Mouse (Mus musculus): ENCODE measurements around the gene Cdh26. TPM values are rescaled to one million over a fixed set of nuclear protein-coding genes. Genes with fewer than 3 reads are reported as not detected.

Cdh26 gene
- polyA plus RNA-seq (2015; fragmentation: Nextera tagmentation; extraction: Ambion mirVana): 0.43 and 1.0 TPM in 2 replicates

DNA sequence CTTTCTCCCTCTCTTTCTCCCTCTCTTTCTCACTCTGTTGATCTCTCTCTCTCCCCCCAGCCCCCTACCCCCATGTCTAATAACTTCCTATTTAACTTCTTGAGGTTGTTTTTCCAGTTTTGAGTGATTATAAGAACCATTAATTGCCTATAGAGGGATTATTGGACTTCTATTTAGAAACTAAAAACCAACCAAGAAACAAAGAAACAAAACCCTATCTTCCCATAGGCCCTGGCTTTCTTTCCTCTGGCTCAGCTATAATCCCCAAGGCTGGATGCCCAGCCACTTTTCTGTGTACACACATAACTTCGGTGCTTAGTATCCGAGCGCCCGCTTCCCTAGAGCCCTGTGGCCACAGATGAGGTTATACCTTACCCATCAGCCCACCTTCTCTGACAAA lies at the start of gene Cdh26:
Cdh26 (plus strand) TSS at position 301 of the 400 bp plus-strand sequence.
- Histone ChIP-seq H3K9ac (0 out of 2 replicates have a peak within 1 kb of the TSS, but pooled peaks have one; percentile 3), H3K4me1 (replicated peaks) (0 out of 2 replicates have a peak, but pooled peaks cover 10% of the 10 kb centered on the region), H3K9me3 (no peaks in the 10 kb centered on the region), H3K27me3 (replicated peaks) (no peaks in the 10 kb centered on the region), H3K36me3 (no peaks in the 10 kb centered on the region), H3K4me2 (replicated peaks) (peak within 1 kb of the TSS; percentile 43), H3K27ac (peak within 1 kb of the TSS; percentile 36; the same call in 1 of the 2 replicates), H3K4me3 (replicated peaks) (no peak within 1 kb of the TSS)
- 86% methylated on average over 4 of the region's 4 CpGs for WGBS
- ATAC-seq: no peak

GRCm38 (mm10) chr2:178407053-178407815 lies 23.1 kb upstream of the Cdh26 start, which contains the start of gene Sycp2:
Gene Sycp2 (minus strand): TSS chr2:178407685.
- 0 out of 2 replicates have a peak, but pooled peaks cover 2% of the 10 kb centered on the region for H3K9me3 ChIP-seq
- no peak within 1 kb of the TSS for H3K4me2 ChIP-seq (replicated peaks)
- no peaks in the 10 kb centered on the region for H3K27me3 ChIP-seq (replicated peaks)
- 0 out of 2 replicates have a peak, but pooled peaks cover 2% of the 10 kb centered on the region for H3K4me1 ChIP-seq (replicated peaks)
- H3K27ac ChIP-seq: no peak within 1 kb of the TSS
- ATAC-seq: peak; percentile 45; the same call in 1 of the 2 replicates
- no peak within 1 kb of the TSS for H3K4me3 ChIP-seq (replicated peaks)
- H3K36me3 ChIP-seq: no peaks in the 10 kb centered on the region
- WGBS: 79% methylated on average over 52 of the region's 52 CpGs
- H3K9ac ChIP-seq: no peak within 1 kb of the TSS

- H3K4me2 ChIP-seq (replicated peaks): no peak overlapping the region
- no peak for ATAC-seq
- no peak overlapping the region for H3K4me3 ChIP-seq (replicated peaks)
- H3K27ac ChIP-seq: no peak overlapping the region
- no peak overlapping the region for H3K9ac ChIP-seq
- H3K4me1 ChIP-seq (replicated peaks): peaks cover 17% of the 10 kb centered on the region
- H3K36me3 ChIP-seq: no peaks in the 10 kb centered on the region
- H3K9me3 ChIP-seq: 0 out of 2 replicates have a peak, but pooled peaks cover 2% of the 10 kb centered on the region
- WGBS: 32% methylated on average over 1 of the region's 1 CpGs
- H3K27me3 ChIP-seq (replicated peaks): no peaks in the 10 kb centered on the region; the same call in 1 of the 2 replicates
These were observed 21.3 kb upstream of the Cdh26 start for GRCm38 (mm10) chr2:178409024-178409423.

- ATAC-seq: no peak
- H3K9me3 ChIP-seq: 0 out of 2 replicates have a peak, but pooled peaks cover 2% of the 10 kb centered on the region
- WGBS: 77% methylated on average over 6 of the region's 6 CpGs
- no peaks in the 10 kb centered on the region; the same call in 1 of the 2 replicates for H3K27me3 ChIP-seq (replicated peaks)
- no peak overlapping the region for H3K4me3 ChIP-seq (replicated peaks)
- H3K9ac ChIP-seq: no peak overlapping the region
- H3K4me1 ChIP-seq (replicated peaks): peaks cover 26% of the 10 kb centered on the region
- no peak overlapping the region for H3K4me2 ChIP-seq (replicated peaks)
- H3K36me3 ChIP-seq: no peaks in the 10 kb centered on the region
- no peak overlapping the region for H3K27ac ChIP-seq
These were observed 20.0 kb upstream of the Cdh26 start for GRCm38 (mm10) chr2:178410286-178410685.

DNA sequence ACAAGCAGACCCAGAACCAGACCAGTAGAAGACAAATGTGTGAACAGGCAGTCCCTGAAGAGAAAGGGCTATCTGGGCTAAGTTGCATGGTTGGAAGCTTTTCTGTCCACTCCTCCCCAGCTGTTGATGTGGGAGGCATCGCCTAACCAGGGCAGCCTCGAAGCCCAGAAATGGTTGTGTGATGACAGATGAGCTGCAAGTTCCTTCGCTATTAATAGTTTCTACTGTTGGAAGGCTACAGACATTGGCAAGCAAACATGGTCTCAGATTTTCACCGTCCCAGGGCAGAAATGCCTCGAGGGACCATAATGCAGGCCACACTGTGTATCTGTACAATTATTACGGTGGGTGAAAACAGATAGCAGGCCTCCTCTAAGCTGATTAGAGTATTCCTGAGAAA lies 17.7 kb upstream of the Cdh26 start:
- no peaks in the 10 kb centered on the region for H3K9me3 ChIP-seq
- 43% methylated on average over 6 of the region's 6 CpGs for WGBS
- 0 out of 2 replicates have a peak overlapping the region, but pooled peaks have one; percentile 17 for H3K27ac ChIP-seq
- H3K4me1 ChIP-seq (replicated peaks): peaks cover 37% of the 10 kb centered on the region
- no peak for ATAC-seq
- no peak overlapping the region for H3K9ac ChIP-seq
- no peak overlapping the region for H3K4me3 ChIP-seq (replicated peaks)
- no peaks in the 10 kb centered on the region for H3K36me3 ChIP-seq
- no peaks in the 10 kb centered on the region; the same call in 1 of the 2 replicates for H3K27me3 ChIP-seq (replicated peaks)
- peak overlapping the region; percentile 100 for H3K4me2 ChIP-seq (replicated peaks)

GRCm38 (mm10) chr2:178413081-178413480 lies 17.2 kb upstream of the Cdh26 start:
- Histone ChIP-seq H3K36me3 (0 out of 2 replicates have a peak, but pooled peaks cover 2% of the 10 kb centered on the region), H3K9ac (0 out of 2 replicates have a peak overlapping the region, but pooled peaks have one; percentile 64), H3K4me3 (replicated peaks) (peak overlapping the region; percentile 68), H3K9me3 (no peaks in the 10 kb centered on the region), H3K27me3 (replicated peaks) (no peaks in the 10 kb centered on the region; the same call in 1 of the 2 replicates), H3K4me2 (replicated peaks) (peak overlapping the region; percentile 100), H3K27ac (peak overlapping the region; percentile 17; the same call in 1 of the 2 replicates), H3K4me1 (replicated peaks) (peaks cover 37% of the 10 kb centered on the region)
- ATAC-seq: 0 out of 2 replicates have a peak, but pooled peaks have one; percentile 1
- WGBS: 57% methylated on average over 13 of the region's 13 CpGs

GRCm38 (mm10) chr2:178413481-178414260 lies 16.7 kb upstream of the Cdh26 start:
- H3K9me3 ChIP-seq: no peaks in the 10 kb centered on the region
- WGBS: 14% methylated on average over 75 of the region's 75 CpGs
- no peaks in the 10 kb centered on the region; the same call in 1 of the 2 replicates for H3K27me3 ChIP-seq (replicated peaks)
- H3K27ac ChIP-seq: peak overlapping the region; percentile 77
- 0 out of 2 replicates have a peak, but pooled peaks cover 4% of the 10 kb centered on the region for H3K36me3 ChIP-seq
- peak overlapping the region; percentile 68 for H3K4me3 ChIP-seq (replicated peaks)
- H3K9ac ChIP-seq: peak overlapping the region; percentile 64
- peak overlapping the region; percentile 100 for H3K4me2 ChIP-seq (replicated peaks)
- peaks cover 37% of the 10 kb centered on the region for H3K4me1 ChIP-seq (replicated peaks)
- ATAC-seq: peak; percentile 40

DNA sequence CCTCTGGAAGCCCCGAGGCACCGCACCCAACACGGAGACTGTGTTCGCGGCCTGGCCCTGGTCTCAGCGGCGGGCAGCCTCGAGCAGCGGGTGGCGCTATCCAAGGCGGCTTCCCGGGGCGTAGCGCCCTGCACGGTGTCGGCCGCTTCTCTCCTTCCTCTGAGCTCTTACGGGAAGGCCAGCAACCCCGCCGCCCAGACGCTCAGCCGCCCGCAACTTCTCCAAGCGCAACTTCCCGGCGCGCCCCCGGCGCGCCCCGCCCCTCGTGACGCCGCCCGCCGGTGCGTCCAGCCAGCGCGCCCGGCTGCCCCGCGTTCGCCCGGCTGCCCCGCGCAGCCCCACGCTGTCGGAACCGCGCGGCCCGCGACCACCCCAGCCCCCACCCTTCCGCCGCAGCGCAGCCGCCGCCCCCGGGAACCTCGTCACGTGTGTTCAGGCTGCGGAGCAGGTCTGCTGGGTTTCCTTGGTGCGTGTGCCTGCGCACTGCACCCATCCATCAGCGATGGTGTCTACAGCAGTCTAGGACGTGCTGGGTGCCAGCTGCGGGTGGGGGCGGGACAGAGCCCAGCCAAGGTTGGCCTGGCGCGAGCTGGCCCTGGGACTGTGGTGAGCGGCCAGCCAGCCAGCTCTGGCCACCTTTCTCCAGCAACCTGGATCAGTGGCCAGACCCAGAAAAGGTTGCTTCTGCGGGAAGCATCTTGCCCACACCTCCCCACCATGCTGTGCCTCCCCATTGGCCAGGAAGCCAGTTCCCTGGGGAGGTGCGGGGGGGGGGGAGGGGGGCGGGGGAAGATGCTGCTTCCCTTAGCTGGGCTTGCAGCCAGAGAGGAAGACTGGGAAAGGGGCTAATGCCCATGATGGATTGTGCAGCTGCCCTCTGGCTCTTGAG lies 15.8 kb upstream of the Cdh26 start, which contains the start of the genes Ppp1r3d and Fam217b:
Ppp1r3d (minus strand) TSS at position 212 of the 889 bp plus-strand sequence.
Fam217b (plus strand) TSS at position 264 of the 889 bp plus-strand sequence.
- Histone ChIP-seq H3K4me2 (replicated peaks) (peak within 1 kb of the TSS; percentile 100), H3K9ac (peak within 1 kb of the TSS; percentile 64), H3K4me3 (replicated peaks) (peak within 1 kb of the TSS; percentile 68), H3K27ac (peak within 1 kb of the TSS; percentile 77), H3K36me3 (0 out of 2 replicates have a peak, but pooled peaks cover 4% of the 10 kb centered on the region), H3K27me3 (replicated peaks) (no peaks in the 10 kb centered on the region; the same call in 1 of the 2 replicates), H3K9me3 (no peaks in the 10 kb centered on the region), H3K4me1 (replicated peaks) (peaks cover 37% of the 10 kb centered on the region)
- ATAC-seq: peak; percentile 84
- WGBS: under 1% methylated on average over 68 of the region's 74 CpGs

DNA sequence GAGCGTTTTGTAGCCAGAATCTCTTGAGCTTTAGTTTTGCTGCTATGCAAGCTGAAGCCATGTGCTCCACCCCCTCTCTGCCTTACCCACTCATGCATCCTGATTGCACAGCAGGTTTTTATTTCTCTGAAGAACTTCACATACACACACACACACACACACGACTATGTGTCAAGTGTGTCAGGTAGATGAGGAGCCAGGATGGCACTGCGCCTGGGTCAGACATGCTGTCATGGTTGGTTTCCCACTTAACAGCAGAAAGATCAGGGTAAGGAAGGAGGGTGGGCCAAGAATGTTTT lies 15.2 kb upstream of the Cdh26 start:
- H3K4me3 ChIP-seq (replicated peaks): peak overlapping the region; percentile 68
- H3K27me3 ChIP-seq (replicated peaks): no peaks in the 10 kb centered on the region; the same call in 1 of the 2 replicates
- no peaks in the 10 kb centered on the region for H3K9me3 ChIP-seq
- H3K4me1 ChIP-seq (replicated peaks): peaks cover 37% of the 10 kb centered on the region
- 0 out of 2 replicates have a peak, but pooled peaks cover 4% of the 10 kb centered on the region for H3K36me3 ChIP-seq
- no peak for ATAC-seq
- peak overlapping the region; percentile 64; the same call in 1 of the 2 replicates for H3K9ac ChIP-seq
- H3K4me2 ChIP-seq (replicated peaks): peak overlapping the region; percentile 100
- WGBS: 29% methylated on average over 3 of the region's 3 CpGs
- H3K27ac ChIP-seq: peak overlapping the region; percentile 77; the same call in 1 of the 2 replicates

DNA sequence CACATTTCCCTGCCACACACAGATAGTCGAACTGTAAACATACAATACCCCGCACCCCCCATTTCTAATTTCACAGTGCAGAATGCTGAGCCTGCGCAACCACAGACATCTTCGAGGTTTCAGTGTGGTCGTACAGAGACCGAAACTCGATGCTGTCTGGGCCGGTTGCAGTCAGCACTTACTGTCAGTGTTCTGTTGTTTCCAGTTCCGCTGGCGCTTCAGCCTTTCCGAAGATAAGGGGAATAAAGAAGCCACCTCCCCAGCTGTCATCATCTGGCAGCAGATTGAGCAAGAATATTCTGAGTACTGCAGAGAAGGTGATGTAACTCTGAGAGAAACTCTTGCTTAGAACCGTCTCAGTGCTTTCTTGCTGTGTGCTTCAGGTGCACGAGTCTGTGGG lies 13.9 kb upstream of the Cdh26 start:
- ATAC-seq: no peak
- H3K4me3 ChIP-seq (replicated peaks): no peak overlapping the region
- peaks cover 37% of the 10 kb centered on the region for H3K4me1 ChIP-seq (replicated peaks)
- H3K27me3 ChIP-seq (replicated peaks): no peaks in the 10 kb centered on the region; the same call in 1 of the 2 replicates
- 63% methylated on average over 13 of the region's 13 CpGs for WGBS
- H3K4me2 ChIP-seq (replicated peaks): no peak overlapping the region
- peaks cover 7% of the 10 kb centered on the region; the same call in 1 of the 2 replicates for H3K36me3 ChIP-seq
- no peak overlapping the region for H3K9ac ChIP-seq
- no peaks in the 10 kb centered on the region for H3K9me3 ChIP-seq
- H3K27ac ChIP-seq: no peak overlapping the region

GRCm38 (mm10) chr2:178416970-178417369 lies 13.4 kb upstream of the Cdh26 start:
- 82% methylated on average over 4 of the region's 4 CpGs for WGBS
- Histone ChIP-seq H3K4me1 (replicated peaks) (peaks cover 35% of the 10 kb centered on the region), H3K9me3 (no peaks in the 10 kb centered on the region), H3K4me2 (replicated peaks) (no peak overlapping the region), H3K27me3 (replicated peaks) (no peaks in the 10 kb centered on the region; the same call in 1 of the 2 replicates), H3K27ac (no peak overlapping the region), H3K4me3 (replicated peaks) (no peak overlapping the region), H3K36me3 (peaks cover 7% of the 10 kb centered on the region; the same call in 1 of the 2 replicates), H3K9ac (no peak overlapping the region)
- ATAC-seq: no peak
